Mouse (Mus musculus): ENCODE measurements around the gene Spryd7. TPM values are rescaled to one million over a fixed set of nuclear protein-coding genes. Genes with fewer than 3 reads are reported as not detected.

The Spryd7 gene
- total and polyA plus RNA-seq, 3 experiments = 11.1 to 23.1 (median 14.0) TPM

- H3K4me2 ChIP-seq (ENCODE audit: insufficient read depth, low read depth, poor library complexity, severe bottlenecking) = no peak overlapping the region
- no peak overlapping the region for H3K9ac ChIP-seq (ENCODE audit: insufficient read depth, low read depth)
- no peak overlapping the region for H3K4me3 ChIP-seq (replicated peaks in 1 of 3; ENCODE audit: low read depth in 2 of 3, low read length in 2 of 3, poor library complexity in 1 of 3)
- dilution Hi-C loops (cut with MboI; ENCODE audit: extremely low pct_ligation_motif_present, extremely low pct_unique_long_range_greater_than_20kb, low sequenced_read_pairs) = no loop called here
- no peaks in the 10 kb centered on the region for H3K36me3 ChIP-seq (replicated peaks in 1 of 2; ENCODE audit: control insufficient read depth in 1 of 2, insufficient read depth in 1 of 2, low read length in 1 of 2)
- peaks cover 2 to 36% of the 10 kb centered on the region in 2 experiments; a peak in 3 of 4 replicates for H3K4me1 ChIP-seq (ENCODE audit: control insufficient read depth in 1 of 2, insufficient read depth in 2 of 2)
- in situ Hi-C loops (cut with MboI; ENCODE audit: low pct_ligation_motif_present, low pct_unique_long_range_greater_than_20kb, low sequenced_read_pairs) = loop anchor here (5.0 kb wide), 1 partner anchor 51 kb away; no protein-coding TSS in a partner anchor
- peak; percentile 24 for DNase-seq (ENCODE audit: extremely low read depth)
- H3K79me2 ChIP-seq (replicated peaks; ENCODE audit: control insufficient read depth, extremely low read depth, insufficient read depth, poor library complexity, severe bottlenecking) = no peaks in the 10 kb centered on the region
- H3K27ac ChIP-seq (ENCODE audit: insufficient read depth, low read depth) = no peak overlapping the region
- H3K9me3 ChIP-seq (replicated peaks; ENCODE audit: low read length) = peaks cover 4% of the 10 kb centered on the region
- TF ChIP-seq CTCF (conservative IDR thresholded peaks at IDR 0.05 in 1 of 2, IDR thresholded peaks at IDR 0.05 in 1 of 2; ENCODE audit: low read depth in 2 of 2, low read length in 2 of 2) (no peak), EP300 (IDR thresholded peaks at IDR 0.05; ENCODE audit: low read length) (peak; percentile 65), JUN (IDR thresholded peaks at IDR 0.05; ENCODE audit: insufficient read depth, low read depth, low read length) (no peak), ZKSCAN1 (IDR thresholded peaks at IDR 0.05; ENCODE audit: borderline replicate concordance, low read depth, low read length) (no peak), SMC3 (IDR thresholded peaks at IDR 0.05; ENCODE audit: low read depth, low read length) (no peak), MAZ (IDR thresholded peaks at IDR 0.05; ENCODE audit: low read depth, low read length) (no peak), TCF12 (IDR thresholded peaks at IDR 0.05; ENCODE audit: low read depth, low read length) (peak; percentile 34; the same call in 1 of the 2 replicates), GABPA (IDR thresholded peaks at IDR 0.05; ENCODE audit: insufficient replicate concordance, low read depth, low read length) (no peak), MXI1 (IDR thresholded peaks at IDR 0.05; ENCODE audit: low read depth, low read length) (peak; percentile 90), POLR2A (IDR thresholded peaks at IDR 0.05; ENCODE audit: low read depth, low read length) (no peak), CHD1 (IDR thresholded peaks at IDR 0.05; ENCODE audit: low read depth, low read length) (no peak), ZC3H11A (IDR thresholded peaks at IDR 0.05; ENCODE audit: low read depth, low read length) (no peak), E2F4 (IDR thresholded peaks at IDR 0.05; ENCODE audit: insufficient replicate concordance, low read depth, low read length) (no peak), IRF4 (IDR thresholded peaks at IDR 0.05; ENCODE audit: low read depth, low read length) (no peak), ZMIZ1 (IDR thresholded peaks at IDR 0.05; ENCODE audit: low read depth, low read length) (no peak), PAX5 (IDR thresholded peaks at IDR 0.05; ENCODE audit: low read length) (no peak)
- H3K27me3 ChIP-seq (replicated peaks) = no peaks in the 10 kb centered on the region
Observed at GRCm38 (mm10) chr14:61493511-61494135, 63.1 kb downstream of the Spryd7 start.

Other genes starting within 250 kb of the Spryd7 start
- 0.71 and 1.1 TPM in 2 replicates for gene Arl11, start 247.1 kb downstream of the Spryd7 start, total RNA-seq (2012; rRNA removed)
- 10.9 and 11.7 TPM in 2 replicates for gene Arl11, start 247.1 kb downstream of the Spryd7 start, total RNA-seq (2014; rRNA removed)
- gene Arl11, start 247.1 kb downstream of the Spryd7 start, polyA plus RNA-seq (2012; ENCODE audit: insufficient read length, low read depth) = 11.4 and 12.2 TPM in 2 replicates
- gene Ebpl, start 196.4 kb downstream of the Spryd7 start, total RNA-seq (2012; rRNA removed) = 3.6 and 3.7 TPM in 2 replicates
- gene Ebpl, start 196.4 kb downstream of the Spryd7 start, total RNA-seq (2014; rRNA removed) = 4.8 TPM in 2 replicates
- 10.2 and 12.9 TPM in 2 replicates for gene Ebpl, start 196.4 kb downstream of the Spryd7 start, polyA plus RNA-seq (2012; ENCODE audit: insufficient read length, low read depth)
- gene Kpna3, start 117.0 kb downstream of the Spryd7 start, total RNA-seq (2012; rRNA removed) = 21.3 and 28.2 TPM in 2 replicates
- gene Kpna3, start 117.0 kb downstream of the Spryd7 start, total RNA-seq (2014; rRNA removed) = 75.4 and 83.9 TPM in 2 replicates
- gene Kpna3, start 117.0 kb downstream of the Spryd7 start, polyA plus RNA-seq (2012; ENCODE audit: insufficient read length, low read depth) = 70.4 and 85.9 TPM in 2 replicates
- 3.2 and 3.9 TPM in 2 replicates for gene Trim13, start 41.4 kb upstream of the Spryd7 start, total RNA-seq (2012; rRNA removed)
- 7.9 and 11.3 TPM in 2 replicates for gene Trim13, start 41.4 kb upstream of the Spryd7 start, total RNA-seq (2014; rRNA removed)
- gene Trim13, start 41.4 kb upstream of the Spryd7 start, polyA plus RNA-seq (2012; ENCODE audit: insufficient read length, low read depth) = 5.7 and 7.5 TPM in 2 replicates
- not detected in 2 replicates for gene Kcnrg, start 50.6 kb upstream of the Spryd7 start, total RNA-seq (2012; rRNA removed)
- 0.12 and 0.26 TPM in 2 replicates for gene Kcnrg, start 50.6 kb upstream of the Spryd7 start, total RNA-seq (2014; rRNA removed)
- gene Kcnrg, start 50.6 kb upstream of the Spryd7 start, polyA plus RNA-seq (2012; ENCODE audit: insufficient read length, low read depth) = 0.13 TPM in 1 of 2 replicates, not detected in the other